ENCODE assay signal across 10 mouse cellular contexts in the genomic region with DNA sequence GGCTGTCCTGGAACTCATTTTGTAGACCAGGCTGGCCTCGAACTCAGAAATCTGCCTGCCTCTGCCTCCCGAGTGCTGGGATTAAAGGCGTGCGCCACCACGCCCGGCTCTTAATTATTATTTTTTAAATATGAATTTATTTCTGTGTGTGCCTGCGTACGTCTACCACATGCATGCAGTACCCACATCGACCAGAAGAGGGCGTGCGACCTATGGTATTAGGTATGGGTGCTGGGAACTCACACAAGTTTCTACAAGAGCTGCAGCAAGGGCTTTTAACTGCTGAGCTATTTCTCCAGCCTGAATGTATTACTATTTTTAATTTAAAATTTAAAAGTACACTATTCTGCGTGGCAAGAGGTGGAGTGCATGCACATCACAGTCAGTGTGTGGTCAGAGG. TPM values are rescaled to one million over a fixed set of nuclear protein-coding genes. Genes with fewer than 3 reads are reported as not detected.
A peak's percentile ranks its signal among the peaks of the same experiment; 100 is the strongest.
DNase-seq lines count a peak whose midpoint lies in the region; ATAC-seq lines count a peak whose summit lies in the region.
"Had no signal": no experiment of that assay in that cellular context is flagged by ENCODE, and none has a peak within 500 bp of the region (broad histone marks: within the 10 kb centered on the region; RNA-seq: fewer than 3 reads in every experiment).

No protein-coding gene starts in this region.

- H3K4me3 ChIP-seq in midbrain, embryonic 10.5 days, result no peak overlapping the region
- no peak overlapping the region for H3K4me3 ChIP-seq in midbrain, embryonic 16.5 days (ENCODE audit: low read depth, low read length)
- H3K4me3 ChIP-seq in limb, embryonic 11.5 days (ENCODE audit: low read depth, low read length), result no peak overlapping the region
- H3K4me3 ChIP-seq: forebrain, embryonic 12.5 days; liver, embryonic 15.5 days had no signal

- intact Hi-C loops in heart, postnatal 25 days (cut with DNase I), result loop anchor here (5.0 kb wide), 1 partner anchor 184 kb away; no protein-coding TSS in a partner anchor

- H3K27me3 ChIP-seq in midbrain, embryonic 10.5 days (ENCODE audit: low read depth, poor library complexity, severe bottlenecking), result no peaks in the 10 kb centered on the region
- H3K27me3 ChIP-seq in midbrain, embryonic 16.5 days (ENCODE audit: control insufficient read depth, insufficient read depth, low read depth, low read length), result no peaks in the 10 kb centered on the region; the same call in 1 of the 2 replicates
- H3K27me3 ChIP-seq in limb, embryonic 11.5 days (ENCODE audit: control insufficient read depth, insufficient read depth, low read length), result no peaks in the 10 kb centered on the region
- H3K27me3 ChIP-seq: liver, embryonic 15.5 days had no signal

- 70% methylated on average over 12 of the region's 12 CpGs for WGBS in midbrain, embryonic 10.5 days
- 69% methylated on average over 12 of the region's 12 CpGs for WGBS in midbrain, embryonic 16.5 days
- WGBS in limb, embryonic 11.5 days, result 71% methylated on average over 12 of the region's 12 CpGs

- H3K4me1 ChIP-seq in midbrain, embryonic 10.5 days, result peaks cover 5% of the 10 kb centered on the region
- no peaks in the 10 kb centered on the region for H3K4me1 ChIP-seq in midbrain, embryonic 16.5 days (ENCODE audit: control insufficient read depth, insufficient read depth, low read length)
- H3K4me1 ChIP-seq in limb, embryonic 11.5 days (ENCODE audit: control insufficient read depth, insufficient read depth, low read length), result no peaks in the 10 kb centered on the region
- H3K4me1 ChIP-seq: forebrain, embryonic 12.5 days had no signal

- ATAC-seq in midbrain, embryonic 16.5 days, result no peak
- ATAC-seq in limb, embryonic 11.5 days (ENCODE audit: insufficient number of reproducible peaks, low FRiP score, low TSS enrichment, low read depth), result no peak

- H3K9ac ChIP-seq in midbrain, embryonic 16.5 days (ENCODE audit: low read depth, low read length), result no peak overlapping the region
- no peak overlapping the region for H3K9ac ChIP-seq in limb, embryonic 11.5 days (ENCODE audit: low read length)
- H3K9ac ChIP-seq: forebrain, embryonic 12.5 days; liver, embryonic 15.5 days had no signal

- no peaks in the 10 kb centered on the region for H3K9me3 ChIP-seq in midbrain, embryonic 10.5 days (replicated peaks)
- H3K9me3 ChIP-seq in midbrain, embryonic 16.5 days (replicated peaks; ENCODE audit: control insufficient read depth, low read length, poor library complexity, severe bottlenecking), result no peaks in the 10 kb centered on the region
- H3K9me3 ChIP-seq in limb, embryonic 11.5 days (ENCODE audit: control insufficient read depth, low read length), result no peaks in the 10 kb centered on the region
- H3K9me3 ChIP-seq: forebrain, embryonic 12.5 days; liver, embryonic 15.5 days had no signal

- no peak overlapping the region for H3K4me2 ChIP-seq in midbrain, embryonic 16.5 days (ENCODE audit: low read length)
- H3K4me2 ChIP-seq in limb, embryonic 11.5 days (ENCODE audit: low read depth, severe bottlenecking), result no peak overlapping the region
- H3K4me2 ChIP-seq: forebrain, embryonic 12.5 days; liver, embryonic 15.5 days had no signal

- peak; percentile 57 for DNase-seq in embryo, embryonic 10 days (ENCODE audit: low spot score)
- no peak for DNase-seq in embryo, embryonic 9.5 days (ENCODE audit: extremely low spot score)
- DNase-seq in midbrain, embryonic 10.5 days (ENCODE audit: low spot score), result peak; percentile 43
- DNase-seq in limb, embryonic 11.5 days (ENCODE audit: low spot score), result peak; percentile 58
- DNase-seq in thymus, postnatal 25 days, result peak; percentile 23
- no peak for DNase-seq in heart, postnatal 25 days (ENCODE audit: low spot score)
- no peak for DNase-seq in adrenal gland, postnatal 25 days

- H3K27ac ChIP-seq in midbrain, embryonic 10.5 days (replicated peaks), result no peak overlapping the region
- no peak overlapping the region for H3K27ac ChIP-seq in midbrain, embryonic 16.5 days (ENCODE audit: low read length)
- H3K27ac ChIP-seq in limb, embryonic 11.5 days (replicated peaks; ENCODE audit: low read depth, low read length), result no peak overlapping the region
- H3K27ac ChIP-seq: forebrain, embryonic 12.5 days; liver, embryonic 15.5 days had no signal

- H3K36me3 ChIP-seq in midbrain, embryonic 10.5 days, result no peaks in the 10 kb centered on the region
- no peaks in the 10 kb centered on the region for H3K36me3 ChIP-seq in midbrain, embryonic 16.5 days (ENCODE audit: control insufficient read depth, insufficient read depth, low read length)
- H3K36me3 ChIP-seq in limb, embryonic 11.5 days (ENCODE audit: control insufficient read depth, insufficient read depth, low read length), result no peaks in the 10 kb centered on the region
- H3K36me3 ChIP-seq: forebrain, embryonic 12.5 days; liver, embryonic 15.5 days had no signal

RNA-seq across cellular contexts. Expression of a gene that starts 15.3 kb away (rescaled TPM):
- polyA plus RNA-seq in midbrain, embryonic 10.5 days (2016; fragmentation: Nextera tagmentation; extraction: Ambion mirVana), result 11.5 TPM in 2 replicates
- polyA plus RNA-seq in midbrain, embryonic 16.5 days (2015; fragmentation: Nextera tagmentation; extraction: Ambion mirVana), result 49.6 and 49.7 TPM in 2 replicates
- 11.0 and 11.2 TPM in 2 replicates for polyA plus RNA-seq in limb, embryonic 11.5 days (2014; fragmentation: Nextera tagmentation; extraction: Ambion mirVana)
- 10 to 100 TPM; 12.6 to 13.5 TPM for total RNA-seq in heart, postnatal 25 days (2021)
- 19.7 and 25.4 TPM in 2 replicates for total RNA-seq in adrenal gland, postnatal 25 days (2021)

RNA-seq across cellular contexts. Expression of a gene that starts 50.8 kb away (rescaled TPM):
- polyA plus RNA-seq in midbrain, embryonic 10.5 days (2016; fragmentation: Nextera tagmentation; extraction: Ambion mirVana), result not detected in 2 replicates
- not detected in 2 replicates for polyA plus RNA-seq in midbrain, embryonic 16.5 days (2015; fragmentation: Nextera tagmentation; extraction: Ambion mirVana)
- polyA plus RNA-seq in limb, embryonic 11.5 days (2014; fragmentation: Nextera tagmentation; extraction: Ambion mirVana), result not detected in 2 replicates
- total RNA-seq in heart, postnatal 25 days (2021), result not detected
- total RNA-seq in adrenal gland, postnatal 25 days (2021), result 4.3 TPM in 1 of 2 replicates, not detected in the other
- polyA plus RNA-seq: forebrain, embryonic 12.5 days had no signal

Comparison
In these comparisons a context has a peak if more than half of its experiments do, and no peak if none do; other contexts are left out.
1. DNase-seq: peak in embryo, embryonic 10 days (single experiment), midbrain, embryonic 10.5 days (single experiment), limb, embryonic 11.5 days (single experiment) and thymus, postnatal 25 days (single experiment); none in embryo, embryonic 9.5 days (single experiment), heart, postnatal 25 days (single experiment) and adrenal gland, postnatal 25 days (single experiment).